Mouse (Mus musculus) urinary bladder, adult 18-20 months (tissue): ENCODE results near the gene Pdzd7.

Source experiments
- DNase-seq, 2 experiments: peaks; one replicate each; pipeline ENCODE4 v3.0.0; 2022; ENCODE audit warnings: low spot score in 2 of 2, mixed read lengths in 2 of 2

Pdzd7 gene

GRCm38 (mm10) chr19:45045651-45046050, at the start of gene Pdzd7:
Gene Pdzd7, minus strand, starts transcription at chr19:45045717.
- DNase-seq = no peak

- no peak for DNase-seq
These were observed 36.5 kb upstream of the Pdzd7 start for GRCm38 (mm10) chr19:45081841-45082550.

DNA sequence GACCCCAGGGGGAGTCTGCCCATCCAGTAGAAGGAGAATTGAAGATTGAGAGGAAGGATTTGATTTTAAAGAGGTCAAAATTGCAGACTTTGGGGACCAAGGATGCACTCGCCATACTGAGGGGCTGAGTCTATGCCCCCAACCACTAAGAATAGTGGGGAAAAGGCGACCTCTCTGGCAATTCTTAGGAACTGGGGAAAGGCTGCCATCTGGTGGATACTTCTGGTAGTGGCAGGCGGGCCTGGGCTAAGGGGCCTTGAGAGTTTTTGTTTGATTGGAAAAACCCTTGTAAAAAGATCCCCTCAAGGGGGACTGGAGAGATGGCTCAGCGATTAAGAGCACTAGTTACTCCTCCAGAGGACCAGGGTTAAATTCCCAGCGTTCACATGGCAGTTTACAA, 35.8 kb upstream of the Pdzd7 start:
- DNase-seq = peak; percentile 28 to 68

- DNase-seq = no peak
These were observed 35.2 kb upstream of the Pdzd7 start for GRCm38 (mm10) chr19:45080711-45081110.

- peak; percentile 76 to 84 for DNase-seq
These were observed 34.4 kb upstream of the Pdzd7 start for GRCm38 (mm10) chr19:45079769-45080515.

- DNase-seq = no peak
These were observed 33.7 kb upstream of the Pdzd7 start for GRCm38 (mm10) chr19:45078971-45079764.

GRCm38 (mm10) chr19:45077742-45078645, 32.5 kb upstream of the Pdzd7 start:
- DNase-seq = no peak

- DNase-seq = peak; percentile 38 to 73
These were observed 31.3 kb upstream of the Pdzd7 start for GRCm38 (mm10) chr19:45076586-45077510.

DNA sequence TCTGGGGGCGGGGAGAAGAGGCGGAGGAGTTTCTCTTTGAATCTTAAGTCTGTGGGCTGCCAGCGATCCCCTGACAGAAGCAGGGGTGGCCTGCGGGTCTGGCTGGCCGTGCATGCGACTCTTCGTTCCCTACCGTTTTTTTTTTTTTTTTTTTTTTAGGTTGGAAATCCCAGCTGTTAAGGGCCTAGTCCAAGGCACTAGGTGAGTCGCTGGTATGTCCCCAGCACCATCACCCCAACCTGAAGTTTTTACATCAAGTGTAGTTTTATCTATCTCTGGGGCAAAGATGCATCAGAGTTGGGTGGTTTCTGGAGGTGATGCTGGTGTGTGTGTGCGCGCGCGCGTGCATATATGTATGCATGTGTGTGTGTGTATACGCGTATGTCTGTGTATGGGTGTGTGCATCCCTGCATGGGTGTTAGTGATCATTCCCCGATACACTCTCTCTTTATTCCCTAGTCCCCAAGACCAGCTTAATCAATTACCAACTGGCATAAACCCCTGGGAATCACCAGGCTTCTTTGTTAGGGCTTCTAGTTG, 30.6 kb upstream of the Pdzd7 start:
- no peak for DNase-seq

DNA sequence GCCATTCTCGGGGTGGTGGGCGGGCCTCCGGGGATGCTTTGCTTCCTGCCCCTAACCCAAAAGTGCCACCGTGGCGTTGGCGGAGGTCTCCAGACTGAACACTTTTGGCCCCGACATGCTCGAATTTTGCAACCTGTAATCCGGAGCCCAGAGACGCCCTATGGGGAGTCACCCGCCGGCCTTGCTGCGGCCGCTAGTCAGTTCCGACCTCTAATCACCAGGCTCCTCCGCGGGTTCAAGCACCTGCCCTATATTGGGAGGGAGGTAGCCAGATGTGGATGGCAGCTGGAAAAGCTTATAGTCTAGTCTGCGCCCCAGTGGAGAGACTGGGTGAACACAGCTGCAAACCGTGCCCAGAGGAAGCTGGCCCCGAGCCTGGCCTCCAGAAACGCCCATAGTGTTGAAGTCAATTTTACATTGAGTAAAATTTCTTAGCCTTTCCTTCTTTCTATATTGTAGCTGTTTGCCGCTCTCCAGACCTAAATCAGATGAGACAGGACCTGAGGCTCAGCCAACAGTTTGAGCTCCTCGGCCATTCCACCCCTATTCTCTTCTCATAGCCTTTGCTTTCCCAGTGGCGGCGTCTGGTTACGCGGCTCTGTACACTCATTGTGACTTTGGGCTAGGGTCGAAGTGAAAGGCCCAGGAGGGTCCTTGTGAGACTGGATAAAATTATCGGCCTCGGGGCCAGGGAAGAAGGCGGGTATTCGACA, 30.0 kb upstream of the Pdzd7 start:
- DNase-seq = no peak

DNA sequence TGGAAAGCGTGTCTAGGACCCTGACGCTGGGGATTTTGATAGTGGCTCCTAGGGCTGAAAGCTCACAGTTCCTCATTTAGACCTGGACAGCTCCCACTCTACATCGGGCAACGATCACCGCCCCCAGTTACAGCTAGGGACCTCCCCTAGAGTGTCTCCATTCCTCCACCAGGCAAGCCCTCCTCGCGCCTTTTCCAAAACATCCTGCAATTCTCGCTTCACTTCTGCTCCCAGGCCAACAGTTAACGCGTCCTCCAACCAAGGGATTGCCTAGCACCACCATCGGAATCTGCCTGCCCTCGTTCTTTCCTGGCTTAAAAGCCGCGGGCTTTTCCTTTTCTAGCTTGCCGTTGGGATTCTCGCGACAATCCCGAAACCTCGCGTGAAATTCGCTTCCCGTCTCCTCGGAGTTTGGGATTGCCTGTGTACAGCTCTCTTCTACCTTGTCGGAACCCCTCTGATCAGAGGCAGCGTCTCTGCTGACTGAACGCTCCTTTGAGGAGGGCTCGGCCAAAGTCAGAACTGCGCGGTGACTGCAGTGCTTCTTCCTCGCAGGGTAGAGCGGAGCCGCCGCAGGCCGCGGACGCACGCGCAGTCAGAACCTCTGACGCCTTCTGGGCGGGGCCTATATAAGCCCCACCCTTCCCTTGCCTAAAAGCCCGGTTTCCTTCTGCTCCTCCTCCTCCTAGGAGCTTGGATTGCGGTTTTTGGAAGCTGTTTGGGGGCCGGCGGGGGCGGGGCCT, 29.2 kb upstream of the Pdzd7 start, which contains the start of gene Kazald1:
Gene Kazald1, plus strand, starts transcription at position 662 of the 743 bp plus-strand sequence.
- DNase-seq = peak; percentile 89 to 95

GRCm38 (mm10) chr19:45073871-45074542, 28.5 kb upstream of the Pdzd7 start:
- peak; percentile 68 to 76 for DNase-seq

DNA sequence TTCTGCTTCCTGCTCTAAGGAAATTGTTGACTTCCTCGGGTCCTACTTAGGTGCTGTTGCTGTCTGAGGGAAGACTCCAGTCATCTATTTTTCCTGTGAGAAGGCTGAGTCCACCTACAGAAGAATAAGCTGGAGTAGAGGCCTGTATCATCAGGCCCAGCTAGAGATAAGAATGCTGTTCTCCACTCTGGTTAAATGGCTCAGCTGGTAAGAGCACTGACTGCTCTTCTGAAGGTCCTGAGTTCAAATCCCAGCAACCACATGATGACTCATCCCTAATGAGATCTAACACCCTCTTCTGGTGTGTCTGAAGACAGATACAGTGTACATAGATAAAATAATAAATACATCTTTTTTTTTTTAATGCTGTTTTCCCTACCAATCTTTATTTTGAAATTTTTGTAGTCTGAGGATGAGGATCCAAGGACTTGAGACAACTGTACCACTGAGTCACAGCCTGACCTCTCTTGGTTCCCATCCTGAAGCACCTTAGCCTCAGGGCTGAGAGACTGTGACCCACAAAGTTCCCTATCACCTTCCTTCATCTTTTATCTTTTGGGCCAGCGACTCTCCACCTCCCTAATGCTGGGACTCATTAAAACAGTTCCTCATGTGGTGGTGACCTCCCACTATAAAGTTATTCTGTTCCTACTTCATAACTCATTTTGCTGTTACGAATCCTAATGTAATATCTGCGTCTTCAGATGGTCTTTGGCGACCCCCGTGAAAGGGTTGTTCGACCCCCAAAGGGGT, 22.4 kb upstream of the Pdzd7 start:
- no peak for DNase-seq

- DNase-seq = no peak
These were observed 21.7 kb upstream of the Pdzd7 start for GRCm38 (mm10) chr19:45067170-45067569.

DNA sequence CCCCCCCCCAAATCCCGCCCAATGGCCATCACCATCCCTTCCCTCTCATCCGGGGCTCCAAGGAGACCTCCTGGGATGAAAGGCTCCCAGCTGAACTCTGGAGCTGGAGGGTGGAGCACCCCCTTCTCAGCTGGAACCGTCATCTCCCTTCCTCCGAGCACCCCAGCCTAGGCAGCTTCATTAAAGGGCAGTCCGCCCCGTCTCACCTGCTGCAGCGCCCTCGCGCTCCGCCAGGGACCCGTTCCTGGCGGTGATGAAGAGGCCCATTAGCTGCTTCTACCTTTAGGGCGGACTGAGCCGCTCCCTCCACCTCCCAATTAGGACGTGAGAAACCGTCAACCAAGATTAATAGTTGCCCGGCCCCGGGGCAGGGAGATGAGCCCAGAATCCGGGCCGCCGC, 19.7 kb upstream of the Pdzd7 start:
- DNase-seq = no peak

GRCm38 (mm10) chr19:45063565-45064292, 18.2 kb upstream of the Pdzd7 start:
- DNase-seq = no peak
